Mouse (Mus musculus) neural tube, embryonic 15.5 days (tissue): ENCODE measurements around the gene Crispld2. TPM values are rescaled to one million over a fixed set of nuclear protein-coding genes. Genes with fewer than 3 reads are reported as not detected.

ENCODE experiments used
- ATAC-seq: fragments of 200-750 bp; cut with Nextera tagmentation; 2 replicates; pipeline ENCODE4 v1.8.0; 2017; ENCODE audit warnings: mild to moderate bottlenecking, moderate TSS enrichment, moderate library complexity; ENCODE audit not compliant: low FRiP score
- H3K27ac ChIP-seq: fragments of 300-500 bp; sonication (generic); replicated peaks from 2 replicates; pipeline ENCODE4 v1.5.1; 2015; ENCODE audit warnings: mild to moderate bottlenecking, inconsistent platforms
- H3K27me3 ChIP-seq: fragments of 300-500 bp; sonication (generic); replicated peaks from 2 replicates; pipeline ENCODE4 v1.6.1; 2015; ENCODE audit warnings: inconsistent platforms
- H3K36me3 ChIP-seq: fragments of 300-500 bp; sonication (generic); 2 replicates; pipeline ENCODE4 v1.6.1; 2015; ENCODE audit warnings: inconsistent platforms
- H3K4me1 ChIP-seq: fragments of 300-500 bp; sonication (generic); 2 replicates; pipeline ENCODE4 v1.6.1; 2015; ENCODE audit warnings: inconsistent platforms
- H3K4me2 ChIP-seq: fragments of 300-500 bp; sonication (generic); 2 replicates; pipeline ENCODE4 v1.6.1; 2015; ENCODE audit warnings: inconsistent platforms, mild to moderate bottlenecking, moderate library complexity
- H3K4me3 ChIP-seq: fragments of 300-500 bp; sonication (generic); replicated peaks from 2 replicates; pipeline ENCODE4 v1.5.1; 2015; ENCODE audit warnings: mild to moderate bottlenecking, inconsistent platforms
- H3K9ac ChIP-seq: fragments of 300-500 bp; sonication (generic); replicated peaks from 2 replicates; pipeline ENCODE4 v1.6.1; 2015; ENCODE audit warnings: mild to moderate bottlenecking, inconsistent platforms
- H3K9me3 ChIP-seq: fragments of 300-500 bp; sonication (generic); replicated peaks from 2 replicates; pipeline ENCODE4 v1.6.1; 2016; ENCODE audit warnings: inconsistent platforms
- WGBS: fragments of 180-500 bp; shearing (Covaris S2); methylation state at CpG from one replicate; pipeline ENCODE4 v1.1.7; 2015; ENCODE audit warnings: mixed read lengths; 5-methylcytosine and 5-hydroxymethylcytosine counted together
- polyA plus RNA-seq: library from polyadenylated mRNA; unstranded; fragments of >200 nt; fragmentation: Nextera tagmentation; extraction: Ambion mirVana; gene quantifications from 2 replicates; pipeline ENCODE4 v1.2.1, GENCODE M21; 2015

Crispld2 gene
- polyA plus RNA-seq, 1 experiment from 2014 or later, result 2.6 TPM

- Histone ChIP-seq H3K4me3 (no peak overlapping the region), H3K4me1 (no peaks in the 10 kb centered on the region), H3K9ac (no peak overlapping the region), H3K27ac (no peak overlapping the region), H3K36me3 (no peaks in the 10 kb centered on the region), H3K27me3 (no peaks in the 10 kb centered on the region), H3K9me3 (no peaks in the 10 kb centered on the region), H3K4me2 (no peak overlapping the region)
- no peak for ATAC-seq
- 91% methylated on average over 9 of the region's 9 CpGs for WGBS
These were observed 24.8 kb upstream of the Crispld2 start for GRCm38 (mm10) chr8:119967435-119967834.

DNA sequence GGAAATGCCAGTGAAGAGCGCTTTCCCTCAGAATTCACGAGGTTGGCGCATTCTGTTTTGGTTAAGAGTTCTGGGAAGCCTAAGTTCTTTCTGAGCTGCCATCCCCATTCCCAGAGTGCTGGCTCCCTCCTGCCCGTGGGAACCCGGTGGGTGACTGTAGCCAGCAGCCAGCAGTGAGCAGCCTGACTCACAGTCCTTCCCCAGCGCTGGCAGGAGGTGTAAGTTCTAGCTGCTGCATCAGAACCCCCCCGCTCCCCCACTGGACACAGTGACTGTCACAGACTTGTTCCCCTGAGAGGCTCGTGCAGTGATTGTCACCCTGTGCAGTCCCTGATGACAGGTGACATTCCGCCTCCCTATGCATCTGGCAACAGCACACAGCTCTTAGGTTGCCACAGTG is 22.1 kb upstream of the Crispld2 start:
- no peak for ATAC-seq
- no peak overlapping the region for H3K9ac ChIP-seq
- H3K9me3 ChIP-seq, result no peaks in the 10 kb centered on the region
- H3K27me3 ChIP-seq, result no peaks in the 10 kb centered on the region
- H3K36me3 ChIP-seq, result no peaks in the 10 kb centered on the region
- H3K4me1 ChIP-seq, result no peaks in the 10 kb centered on the region
- no peak overlapping the region for H3K27ac ChIP-seq
- no peak overlapping the region for H3K4me2 ChIP-seq
- WGBS, result 76% methylated on average over 9 of the region's 9 CpGs
- no peak overlapping the region for H3K4me3 ChIP-seq

GRCm38 (mm10) chr8:119972558-119972957 is 19.7 kb upstream of the Crispld2 start:
- H3K4me1 ChIP-seq, result no peaks in the 10 kb centered on the region
- H3K27ac ChIP-seq, result no peak overlapping the region
- ATAC-seq, result no peak
- no peak overlapping the region for H3K4me3 ChIP-seq
- H3K4me2 ChIP-seq, result no peak overlapping the region
- no peaks in the 10 kb centered on the region for H3K27me3 ChIP-seq
- 69% methylated on average over 12 of the region's 12 CpGs for WGBS
- H3K36me3 ChIP-seq, result no peaks in the 10 kb centered on the region
- no peaks in the 10 kb centered on the region for H3K9me3 ChIP-seq
- H3K9ac ChIP-seq, result no peak overlapping the region

DNA sequence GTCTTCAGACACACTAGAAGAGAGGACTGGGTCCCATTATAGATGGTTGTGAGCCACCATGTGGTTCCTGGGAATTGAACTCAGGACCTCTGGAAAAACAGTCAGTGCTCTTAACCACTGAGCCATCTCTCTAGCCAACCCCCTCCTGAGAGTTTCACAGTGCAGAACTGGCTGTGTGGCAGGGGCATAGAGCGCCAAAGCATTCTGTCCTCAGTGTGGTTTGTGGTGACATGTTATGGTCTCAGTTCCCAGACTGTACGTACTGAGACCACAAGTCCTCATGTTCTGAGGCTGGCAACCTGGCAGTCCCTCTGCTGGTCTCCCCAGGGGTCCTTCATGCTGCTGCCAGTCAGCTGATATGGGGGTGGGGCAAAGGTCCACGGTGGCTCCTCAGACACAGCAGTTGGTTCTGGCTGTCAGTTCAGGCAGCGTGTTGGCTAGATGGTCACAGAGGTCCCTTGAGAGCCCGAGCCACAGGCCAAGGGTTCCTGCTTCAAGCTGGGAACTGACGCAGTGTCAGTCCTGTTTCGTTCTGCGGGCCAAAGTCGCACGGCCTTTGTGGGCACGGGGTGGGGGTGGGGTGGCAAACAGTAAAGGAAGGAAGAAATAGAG is 13.4 kb upstream of the Crispld2 start:
- no peak for ATAC-seq
- no peaks in the 10 kb centered on the region for H3K27me3 ChIP-seq
- H3K9me3 ChIP-seq, result no peaks in the 10 kb centered on the region
- no peaks in the 10 kb centered on the region for H3K36me3 ChIP-seq
- WGBS, result 61% methylated on average over 11 of the region's 11 CpGs
- H3K9ac ChIP-seq, result no peak overlapping the region
- H3K4me1 ChIP-seq, result no peaks in the 10 kb centered on the region
- H3K27ac ChIP-seq, result no peak overlapping the region
- H3K4me3 ChIP-seq, result no peak overlapping the region
- no peak overlapping the region for H3K4me2 ChIP-seq

- H3K36me3 ChIP-seq, result no peaks in the 10 kb centered on the region
- no peaks in the 10 kb centered on the region for H3K9me3 ChIP-seq
- ATAC-seq, result no peak
- H3K27ac ChIP-seq, result no peak overlapping the region
- no peak overlapping the region for H3K9ac ChIP-seq
- 75% methylated on average over 4 of the region's 4 CpGs for WGBS
- H3K4me3 ChIP-seq, result no peak overlapping the region
- no peaks in the 10 kb centered on the region for H3K4me1 ChIP-seq
- H3K27me3 ChIP-seq, result no peaks in the 10 kb centered on the region
- H3K4me2 ChIP-seq, result no peak overlapping the region
These were observed 11.0 kb upstream of the Crispld2 start for GRCm38 (mm10) chr8:119981253-119981652.

DNA sequence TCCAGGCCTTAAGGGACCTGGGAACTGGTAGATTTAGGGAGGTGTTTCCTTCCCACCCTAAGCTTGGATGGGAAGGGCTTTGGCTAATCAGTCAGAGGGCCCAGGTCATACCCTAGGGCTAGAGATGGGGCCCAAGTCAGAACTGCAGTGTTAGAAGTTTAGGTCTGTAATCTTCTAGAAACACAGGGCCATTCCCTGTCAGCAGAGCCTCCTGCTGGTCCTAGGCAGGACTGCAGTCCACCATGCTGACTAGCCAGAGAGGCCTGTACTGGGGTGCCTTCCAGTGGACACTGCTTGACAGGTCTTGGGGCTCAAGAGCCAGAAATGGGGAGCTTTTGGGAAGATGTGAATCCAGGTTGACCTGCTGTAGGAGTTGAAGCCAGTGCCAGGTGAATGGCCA is 8.2 kb upstream of the Crispld2 start:
- no peak overlapping the region for H3K27ac ChIP-seq
- H3K4me2 ChIP-seq, result no peak overlapping the region

GRCm38 (mm10) chr8:119986174-119986573 is 6.1 kb upstream of the Crispld2 start:
- Histone ChIP-seq H3K4me3 (no peak overlapping the region), H3K27me3 (peaks cover 2% of the 10 kb centered on the region), H3K27ac (no peak overlapping the region), H3K4me1 (no peaks in the 10 kb centered on the region), H3K4me2 (no peak overlapping the region), H3K9me3 (no peaks in the 10 kb centered on the region), H3K36me3 (no peaks in the 10 kb centered on the region), H3K9ac (no peak overlapping the region)
- WGBS, result 64% methylated on average over 5 of the region's 5 CpGs
- ATAC-seq, result no peak

More for the DNA sequence above, 8.2 kb upstream of the Crispld2 start:
- Histone ChIP-seq H3K4me1 (no peaks in the 10 kb centered on the region), H3K9me3 (no peaks in the 10 kb centered on the region), H3K9ac (no peak overlapping the region), H3K36me3 (no peaks in the 10 kb centered on the region), H3K27me3 (no peaks in the 10 kb centered on the region), H3K4me3 (no peak overlapping the region)
- ATAC-seq, result no peak

- H3K36me3 ChIP-seq, result no peaks in the 10 kb centered on the region
- no peak overlapping the region for H3K27ac ChIP-seq
- H3K4me3 ChIP-seq, result no peak overlapping the region
- ATAC-seq, result no peak
- no peaks in the 10 kb centered on the region for H3K9me3 ChIP-seq
- peaks cover 12% of the 10 kb centered on the region for H3K4me1 ChIP-seq
- no peak overlapping the region for H3K4me2 ChIP-seq
- WGBS, result 70% methylated on average over 15 of the region's 15 CpGs
- H3K27me3 ChIP-seq, result peaks cover 21% of the 10 kb centered on the region
- H3K9ac ChIP-seq, result no peak overlapping the region
These were observed 4.2 kb upstream of the Crispld2 start for GRCm38 (mm10) chr8:119988087-119988486.

DNA sequence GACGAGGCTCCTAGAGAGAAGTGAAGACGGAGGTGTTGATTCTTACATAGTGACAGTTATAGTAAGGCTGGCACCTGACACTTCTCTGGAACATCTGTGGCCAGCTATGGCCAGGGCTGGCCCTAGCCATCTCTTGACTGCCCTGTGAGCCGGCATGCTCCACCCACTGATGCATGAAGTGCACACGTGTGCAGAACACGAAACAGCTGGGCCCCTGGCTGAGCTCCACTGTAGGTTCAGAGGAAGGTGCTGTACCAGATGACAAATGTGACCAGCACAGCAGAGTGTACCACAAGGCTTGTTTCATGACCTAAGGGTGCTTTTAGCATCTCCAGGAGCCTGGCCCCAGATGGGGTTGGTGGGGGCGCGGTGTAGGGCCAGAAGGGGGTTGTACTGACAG is 1.9 kb downstream of the Crispld2 start:
- Histone ChIP-seq H3K4me3 (no peak overlapping the region), H3K27me3 (peaks cover 32% of the 10 kb centered on the region), H3K9me3 (no peaks in the 10 kb centered on the region), H3K4me1 (peaks cover 12% of the 10 kb centered on the region), H3K36me3 (no peaks in the 10 kb centered on the region), H3K4me2 (no peak overlapping the region), H3K9ac (no peak overlapping the region), H3K27ac (no peak overlapping the region)
- 81% methylated on average over 7 of the region's 7 CpGs for WGBS
- no peak for ATAC-seq

- Histone ChIP-seq H3K4me2 (no peak overlapping the region), H3K4me3 (no peak overlapping the region), H3K9me3 (no peaks in the 10 kb centered on the region), H3K27ac (no peak overlapping the region), H3K27me3 (peaks cover 32% of the 10 kb centered on the region), H3K9ac (no peak overlapping the region), H3K4me1 (peaks cover 12% of the 10 kb centered on the region), H3K36me3 (no peaks in the 10 kb centered on the region)
- 73% methylated on average over 6 of the region's 6 CpGs for WGBS
- no peak for ATAC-seq
These were observed 2.3 kb downstream of the Crispld2 start for GRCm38 (mm10) chr8:119994556-119994955.

GRCm38 (mm10) chr8:119997266-119997665 is 5.0 kb downstream of the Crispld2 start:
- Histone ChIP-seq H3K4me3 (no peak overlapping the region), H3K36me3 (no peaks in the 10 kb centered on the region), H3K4me2 (no peak overlapping the region), H3K4me1 (peaks cover 7% of the 10 kb centered on the region), H3K27me3 (peaks cover 20% of the 10 kb centered on the region), H3K9ac (no peak overlapping the region), H3K9me3 (no peaks in the 10 kb centered on the region), H3K27ac (no peak overlapping the region)
- no peak for ATAC-seq
- 85% methylated on average over 4 of the region's 4 CpGs for WGBS

- no peaks in the 10 kb centered on the region for H3K27me3 ChIP-seq
- H3K27ac ChIP-seq, result no peak overlapping the region
- 74% methylated on average over 8 of the region's 8 CpGs for WGBS
- H3K4me2 ChIP-seq, result no peak overlapping the region
- no peak overlapping the region for H3K9ac ChIP-seq
- no peak overlapping the region for H3K4me3 ChIP-seq
- H3K9me3 ChIP-seq, result no peaks in the 10 kb centered on the region
- no peaks in the 10 kb centered on the region for H3K36me3 ChIP-seq
- ATAC-seq, result no peak
- H3K4me1 ChIP-seq, result peaks cover 12% of the 10 kb centered on the region; the same call in 1 of the 2 replicates
These were observed 8.2 kb downstream of the Crispld2 start for GRCm38 (mm10) chr8:120000461-120000860.

GRCm38 (mm10) chr8:120001712-120002111 is 9.5 kb downstream of the Crispld2 start:
- no peak for ATAC-seq
- H3K9ac ChIP-seq, result no peak overlapping the region
- no peak overlapping the region for H3K4me3 ChIP-seq
- H3K9me3 ChIP-seq, result no peaks in the 10 kb centered on the region
- H3K4me2 ChIP-seq, result no peak overlapping the region
- H3K4me1 ChIP-seq, result peaks cover 14% of the 10 kb centered on the region; the same call in 1 of the 2 replicates
- H3K36me3 ChIP-seq, result no peaks in the 10 kb centered on the region
- H3K27me3 ChIP-seq, result no peaks in the 10 kb centered on the region
- 60% methylated on average over 7 of the region's 7 CpGs for WGBS
- H3K27ac ChIP-seq, result no peak overlapping the region
